Mouse (Mus musculus) cerebellum, adult 9-10 months (tissue): ENCODE results near the gene Hpn.

Experiments
- DNase-seq: peaks from one replicate; pipeline ENCODE4 v3.0.0; 2022

Hpn gene

GRCm38 (mm10) chr7:31077885-31078445 is 37.1 kb downstream of the Hpn start:
- DNase-seq, result peak; percentile 67

DNA sequence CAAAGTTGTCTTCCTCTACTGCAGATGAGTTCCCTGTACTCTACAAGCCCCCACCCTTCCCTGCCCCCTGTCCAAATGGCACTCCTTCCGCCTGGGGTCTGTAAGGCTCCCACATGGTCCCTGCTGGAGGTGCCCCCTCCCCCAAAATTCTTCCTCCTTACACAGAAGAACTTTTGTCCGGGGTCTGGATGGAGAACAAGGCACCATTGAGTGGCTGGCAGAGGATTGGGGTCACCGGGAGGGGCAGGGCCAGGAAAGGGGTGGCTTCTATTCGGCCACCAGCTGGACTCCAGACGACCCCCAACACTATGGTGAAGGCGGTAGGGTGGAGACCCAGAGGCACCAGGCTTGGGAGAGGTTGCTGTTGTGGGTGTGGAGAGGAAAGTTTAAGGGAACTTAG is 37.6 kb downstream of the Hpn start:
- DNase-seq, result no peak

DNA sequence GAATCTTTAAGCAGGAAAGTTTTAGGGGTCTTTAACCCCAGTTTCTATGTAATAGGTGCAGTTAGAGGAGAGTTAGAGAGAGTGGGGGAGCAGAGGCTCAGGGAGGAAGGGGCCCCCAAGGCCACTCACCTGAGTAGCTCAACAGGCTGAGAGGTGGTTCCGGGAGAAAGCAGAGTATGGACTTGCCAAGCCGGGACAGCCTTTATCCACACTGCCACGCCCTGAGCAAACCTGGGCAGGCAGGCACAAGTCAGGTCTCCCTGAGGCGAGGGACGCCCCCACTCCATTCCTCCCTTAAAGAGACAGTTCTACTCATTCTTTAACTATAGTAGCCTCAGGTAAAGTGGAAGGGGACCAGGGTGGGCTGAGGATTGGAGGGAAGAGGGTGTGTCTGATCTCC is 38.6 kb downstream of the Hpn start, which contains the start of gene Fxyd3:
TSS of gene Fxyd3 (minus strand) at position 213 of the 400 bp plus-strand sequence.
- no peak for DNase-seq

DNA sequence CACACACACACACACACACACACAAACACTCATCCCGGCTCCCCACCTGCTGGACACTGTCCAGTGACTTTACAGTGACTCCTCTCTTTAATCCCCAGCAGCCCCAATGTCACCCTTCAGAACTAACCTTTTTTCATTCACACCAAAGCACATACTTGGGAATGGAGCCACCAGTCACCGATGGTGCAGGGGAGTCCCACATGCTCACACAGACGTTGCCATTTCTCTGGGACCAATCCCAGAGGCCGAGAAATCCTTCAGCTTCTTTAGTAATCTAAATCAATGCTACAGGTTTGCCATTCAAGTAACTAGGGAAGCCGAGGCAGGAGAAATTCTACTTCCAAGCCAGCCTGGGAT is 40.4 kb downstream of the Hpn start:
- DNase-seq, result no peak

DNA sequence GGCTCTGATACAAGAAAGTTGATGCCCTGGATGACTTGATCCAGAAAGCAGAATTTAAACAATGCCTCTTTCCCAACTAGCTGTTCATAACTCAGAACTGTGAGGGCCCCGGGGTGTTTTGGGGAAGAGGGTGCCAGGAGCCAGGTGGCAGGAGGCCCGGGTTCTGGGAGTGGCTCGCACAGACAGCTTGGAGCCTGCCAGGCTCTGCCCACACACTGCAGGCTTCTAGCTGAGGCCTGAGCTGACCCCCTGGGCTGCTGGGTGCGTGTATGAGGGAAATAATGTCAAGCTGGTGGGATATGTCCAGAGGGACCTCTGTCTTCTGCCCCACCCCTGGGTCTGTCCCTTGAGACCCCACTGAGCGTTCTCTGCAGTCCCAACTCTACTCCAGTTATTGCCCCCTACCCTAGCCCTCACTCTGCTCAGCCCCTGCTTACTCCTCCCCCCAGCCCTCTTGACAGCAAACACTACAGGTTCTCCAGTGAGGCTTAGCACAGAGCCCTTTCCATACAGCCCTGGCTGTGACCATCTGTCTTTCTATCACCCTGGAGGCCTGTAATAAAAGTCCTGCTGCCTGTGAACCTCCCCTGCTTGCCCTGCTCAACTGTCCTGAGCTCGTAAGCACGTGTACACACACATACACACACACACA is 40.9 kb downstream of the Hpn start:
- DNase-seq, result no peak

- no peak for DNase-seq
Observed at GRCm38 (mm10) chr7:31073546-31073945, 41.5 kb downstream of the Hpn start.

DNA sequence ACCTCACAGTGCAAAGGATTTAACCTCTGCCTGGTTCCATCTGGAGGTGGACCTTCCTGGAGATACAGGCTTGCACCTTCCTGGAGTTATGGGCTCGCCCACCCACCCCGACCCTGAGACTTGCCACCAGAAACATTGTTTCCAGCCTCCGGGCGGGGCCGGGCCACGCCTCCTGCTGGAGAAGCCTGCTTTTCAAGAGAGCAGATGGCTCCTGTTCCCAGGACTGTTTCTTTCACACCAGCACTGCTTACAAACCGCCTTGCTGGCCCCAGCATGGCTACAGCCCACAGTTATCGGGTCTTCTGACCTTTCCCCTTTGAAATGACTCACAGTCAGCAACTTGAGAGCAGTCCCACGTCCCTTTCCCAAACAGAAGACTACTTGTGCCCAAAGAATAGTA is 42.8 kb downstream of the Hpn start:
- DNase-seq, result no peak

GRCm38 (mm10) chr7:31070324-31070723 is 44.8 kb downstream of the Hpn start:
- DNase-seq, result peak; percentile 57

- DNase-seq, result peak; percentile 66
Observed at GRCm38 (mm10) chr7:31069491-31069890, 45.6 kb downstream of the Hpn start.

GRCm38 (mm10) chr7:31067836-31068235 is 47.3 kb downstream of the Hpn start:
- DNase-seq, result no peak

DNA sequence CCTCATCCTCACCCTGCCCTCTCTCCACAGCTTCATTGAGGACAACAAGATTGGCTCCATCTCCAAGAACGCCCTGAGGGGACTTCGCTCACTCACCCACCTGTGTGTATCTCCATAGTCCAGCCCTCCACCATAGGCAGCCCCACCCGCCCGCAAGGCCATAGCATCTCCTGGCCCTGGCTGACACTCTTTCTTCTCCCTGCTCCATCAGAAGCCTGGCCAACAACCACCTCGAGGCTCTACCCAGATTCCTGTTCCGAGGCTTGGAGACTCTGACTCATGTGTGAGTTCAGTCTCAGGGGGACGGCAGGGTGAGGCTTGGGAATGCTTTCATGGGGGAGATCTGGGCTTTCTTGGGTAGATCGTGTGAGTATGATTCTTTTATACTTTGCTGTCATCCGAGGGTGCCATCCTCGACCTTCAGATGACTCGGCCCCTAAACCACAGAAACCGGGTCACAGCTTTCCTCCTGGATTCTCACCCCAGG is 52.0 kb downstream of the Hpn start:
- no peak for DNase-seq

- DNase-seq, result peak; percentile 27
Observed at GRCm38 (mm10) chr7:31060621-31061010, 54.5 kb downstream of the Hpn start.

GRCm38 (mm10) chr7:31059919-31060620 is 55.0 kb downstream of the Hpn start:
- DNase-seq, result peak; percentile 41

DNA sequence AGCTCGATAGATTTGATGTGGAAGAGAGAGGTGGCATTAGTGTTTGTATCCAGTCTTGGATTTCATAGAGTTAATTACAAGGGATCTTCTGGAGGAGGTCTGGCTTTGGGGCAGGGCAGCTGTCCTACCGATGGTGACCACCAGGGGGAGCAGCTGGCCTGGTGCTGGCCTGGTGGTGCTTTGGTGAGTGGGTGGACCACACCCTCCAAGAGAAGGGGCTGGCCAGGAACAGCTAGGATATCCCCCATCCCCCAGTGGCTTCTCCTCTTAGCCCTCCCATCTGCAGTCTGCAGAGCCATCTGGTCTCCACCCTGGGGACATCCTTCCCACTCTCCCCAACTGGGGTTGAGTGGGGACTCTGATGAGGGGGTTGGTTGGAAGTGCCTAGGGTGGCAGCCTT is 56.0 kb downstream of the Hpn start, which contains the start of gene Lgi4:
TSS of gene Lgi4 (plus strand) at position 235 of the 400 bp plus-strand sequence.
- peak; percentile 88 for DNase-seq

DNA sequence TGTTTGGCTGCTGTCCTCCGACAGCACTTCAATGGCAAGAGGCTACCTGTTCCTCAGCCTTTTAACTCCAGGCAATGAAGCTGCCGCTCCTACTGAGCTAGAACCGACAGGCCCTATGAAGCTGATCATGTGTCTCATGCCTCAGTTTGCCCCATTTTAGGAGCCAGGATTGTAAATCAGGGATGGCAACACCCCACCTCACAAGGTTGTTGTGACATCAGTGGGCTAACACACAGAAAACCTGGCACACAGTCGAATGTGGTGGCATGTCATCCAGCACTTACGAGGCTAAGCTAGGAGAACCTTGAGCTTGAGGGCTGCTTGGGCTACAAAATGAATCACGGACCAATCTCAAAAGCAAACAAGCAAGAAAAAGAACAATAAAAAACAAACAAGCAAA is 56.9 kb downstream of the Hpn start:
- peak; percentile 19 for DNase-seq

GRCm38 (mm10) chr7:31057730-31058129 is 57.4 kb downstream of the Hpn start:
- DNase-seq, result peak; percentile 16

- no peak for DNase-seq
Observed at GRCm38 (mm10) chr7:31057071-31057470, 58.0 kb downstream of the Hpn start, which contains the start of gene Fxyd1. Gene Fxyd1 (minus strand): TSS chr7:31057199.

DNA sequence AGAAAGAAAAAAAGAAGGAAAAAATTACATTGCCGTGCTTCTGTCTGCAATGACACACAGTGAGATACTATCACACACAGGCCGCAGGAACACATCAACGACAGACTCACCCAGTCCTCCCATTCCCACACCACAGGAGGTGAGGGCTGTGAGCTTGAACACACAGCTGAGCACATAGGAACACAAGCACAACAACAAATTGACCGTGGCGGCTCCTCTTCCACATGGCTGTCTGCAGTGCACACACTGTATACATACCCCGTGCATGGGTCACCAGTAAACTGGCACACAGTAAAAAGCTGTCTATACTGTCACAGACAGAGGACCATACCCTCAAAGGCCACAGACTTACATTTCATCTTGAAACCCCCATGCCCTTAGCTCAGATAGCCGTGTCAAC is 58.6 kb downstream of the Hpn start:
- peak; percentile 20 for DNase-seq

DNA sequence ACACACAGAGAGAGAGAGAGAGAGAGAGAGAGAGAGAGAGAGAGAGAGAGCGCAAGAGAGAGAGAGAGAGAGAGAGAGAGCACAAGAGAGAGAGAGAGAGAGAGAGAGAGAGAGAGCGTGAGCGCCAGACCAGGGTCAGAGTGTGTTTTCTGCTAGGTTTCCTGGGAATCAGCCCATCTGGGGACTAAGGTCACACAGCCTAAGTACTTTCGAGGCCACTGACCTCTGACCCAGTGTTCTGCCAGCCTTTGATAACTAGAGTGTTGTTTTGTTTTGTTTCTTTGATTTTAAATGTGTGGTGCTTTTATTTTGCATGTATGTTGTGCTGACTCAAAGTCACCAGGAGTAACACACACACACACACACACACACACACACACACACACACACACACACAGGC is 59.2 kb downstream of the Hpn start:
- DNase-seq, result no peak

GRCm38 (mm10) chr7:31055354-31055824 is 59.7 kb downstream of the Hpn start:
- peak; percentile 47 for DNase-seq

- DNase-seq, result peak; percentile 45
Observed at GRCm38 (mm10) chr7:31054661-31055320, 60.3 kb downstream of the Hpn start.

- peak; percentile 65 for DNase-seq
Observed at GRCm38 (mm10) chr7:31053882-31054447, 61.1 kb downstream of the Hpn start.
